In genomic region chr2:117938283-117939049, GRCm38 (mm10) we compare ENCODE assay signal across 14 mouse cellular contexts.
DNase-seq lines count a peak whose midpoint lies in the region; ATAC-seq and TF ChIP-seq lines count a peak whose summit lies in the region.
"Had no signal": no experiment of that assay in that cellular context is flagged by ENCODE, and none has a peak within 500 bp of the region (broad histone marks: within the 10 kb centered on the region; RNA-seq: fewer than 3 reads in every experiment).

No protein-coding gene starts in this region.

- no peak for ATAC-seq in forebrain, postnatal 0 days
- ATAC-seq in midbrain, embryonic 11.5 days (ENCODE audit: low FRiP score) = peak; percentile 87
- ATAC-seq in midbrain, embryonic 16.5 days = no peak
- ATAC-seq in limb, embryonic 12.5 days (ENCODE audit: insufficient number of reproducible peaks, insufficient read depth, low FRiP score, low TSS enrichment, low read depth) = no peak; the same call in 1 of the 2 replicates
- no peak for ATAC-seq in stomach, embryonic 15.5 days (ENCODE audit: insufficient read depth, low FRiP score, low read depth)

- H3K36me3 ChIP-seq in forebrain, embryonic 10.5 days (replicated peaks) = no peaks in the 10 kb centered on the region
- no peaks in the 10 kb centered on the region for H3K36me3 ChIP-seq in forebrain, postnatal 0 days (ENCODE audit: insufficient read depth)
- H3K36me3 ChIP-seq in midbrain, embryonic 11.5 days (ENCODE audit: control insufficient read depth, insufficient read depth, low read length) = no peaks in the 10 kb centered on the region
- H3K36me3 ChIP-seq in midbrain, embryonic 16.5 days (ENCODE audit: control insufficient read depth, insufficient read depth, low read length) = no peaks in the 10 kb centered on the region
- H3K36me3 ChIP-seq in limb, embryonic 12.5 days = no peaks in the 10 kb centered on the region
- no peaks in the 10 kb centered on the region for H3K36me3 ChIP-seq in stomach, embryonic 15.5 days
- H3K36me3 ChIP-seq: hindbrain, embryonic 15.5 days; kidney, embryonic 15.5 days; liver, embryonic 13.5 days had no signal

- TF ChIP-seq CTCF in forebrain, postnatal 0 days (IDR thresholded peaks at IDR 0.05; ENCODE audit: low read depth) = no peak

- H3K9ac ChIP-seq in forebrain, postnatal 0 days = no peak overlapping the region
- no peak overlapping the region for H3K9ac ChIP-seq in midbrain, embryonic 11.5 days (ENCODE audit: low read length)
- no peak overlapping the region for H3K9ac ChIP-seq in midbrain, embryonic 16.5 days (ENCODE audit: low read depth, low read length)
- no peak overlapping the region for H3K9ac ChIP-seq in limb, embryonic 12.5 days (replicated peaks)
- no peak overlapping the region for H3K9ac ChIP-seq in stomach, embryonic 15.5 days
- H3K9ac ChIP-seq: hindbrain, embryonic 15.5 days; kidney, embryonic 15.5 days; liver, embryonic 13.5 days had no signal

- intact Hi-C loops in heart, postnatal 36 days (cut with DNase I) = no loop called here
- intact Hi-C loops in left cerebral cortex, postnatal 14 days (cut with DNase I) = no loop called here

- H3K27me3 ChIP-seq in forebrain, embryonic 10.5 days (ENCODE audit: poor library complexity, severe bottlenecking) = no peaks in the 10 kb centered on the region
- no peaks in the 10 kb centered on the region for H3K27me3 ChIP-seq in forebrain, postnatal 0 days (ENCODE audit: insufficient read depth, low read length)
- no peaks in the 10 kb centered on the region for H3K27me3 ChIP-seq in midbrain, embryonic 11.5 days (ENCODE audit: control insufficient read depth, insufficient read depth, low read length)
- no peaks in the 10 kb centered on the region for H3K27me3 ChIP-seq in midbrain, embryonic 16.5 days (ENCODE audit: control insufficient read depth, insufficient read depth, low read depth, low read length)
- no peaks in the 10 kb centered on the region for H3K27me3 ChIP-seq in limb, embryonic 12.5 days
- H3K27me3 ChIP-seq in stomach, embryonic 15.5 days (replicated peaks) = no peaks in the 10 kb centered on the region
- H3K27me3 ChIP-seq: kidney, embryonic 15.5 days; liver, embryonic 13.5 days had no signal

- WGBS in forebrain, embryonic 10.5 days = 40% methylated on average over 12 of the region's 12 CpGs
- WGBS in forebrain, postnatal 0 days = 24% methylated on average over 12 of the region's 12 CpGs
- WGBS in midbrain, embryonic 11.5 days = 26% methylated on average over 12 of the region's 12 CpGs
- WGBS in midbrain, embryonic 16.5 days = 16% methylated on average over 12 of the region's 12 CpGs
- 51% methylated on average over 12 of the region's 12 CpGs for WGBS in limb, embryonic 12.5 days
- WGBS in stomach, embryonic 15.5 days = 56% methylated on average over 12 of the region's 12 CpGs

- peaks cover 12% of the 10 kb centered on the region for H3K4me1 ChIP-seq in forebrain, embryonic 10.5 days
- no peaks in the 10 kb centered on the region for H3K4me1 ChIP-seq in forebrain, postnatal 0 days (ENCODE audit: insufficient read depth)
- peaks cover 8% of the 10 kb centered on the region for H3K4me1 ChIP-seq in midbrain, embryonic 11.5 days (ENCODE audit: control insufficient read depth, insufficient read depth, low read length)
- H3K4me1 ChIP-seq in midbrain, embryonic 16.5 days (ENCODE audit: control insufficient read depth, insufficient read depth, low read length) = no peaks in the 10 kb centered on the region
- H3K4me1 ChIP-seq in limb, embryonic 12.5 days (replicated peaks) = peaks cover 14% of the 10 kb centered on the region
- H3K4me1 ChIP-seq in stomach, embryonic 15.5 days = no peaks in the 10 kb centered on the region
- H3K4me1 ChIP-seq: hindbrain, embryonic 15.5 days; kidney, embryonic 15.5 days; liver, embryonic 13.5 days had no signal

- no peak overlapping the region for H3K4me2 ChIP-seq in forebrain, postnatal 0 days (ENCODE audit: low read depth)
- no peak overlapping the region for H3K4me2 ChIP-seq in midbrain, embryonic 11.5 days
- no peak overlapping the region for H3K4me2 ChIP-seq in midbrain, embryonic 16.5 days (ENCODE audit: low read length)
- no peak overlapping the region for H3K4me2 ChIP-seq in limb, embryonic 12.5 days
- H3K4me2 ChIP-seq in stomach, embryonic 15.5 days = no peak overlapping the region
- H3K4me2 ChIP-seq: hindbrain, embryonic 15.5 days; kidney, embryonic 15.5 days; liver, embryonic 13.5 days had no signal

- no peaks in the 10 kb centered on the region for H3K9me3 ChIP-seq in forebrain, embryonic 10.5 days
- no peaks in the 10 kb centered on the region for H3K9me3 ChIP-seq in forebrain, postnatal 0 days (ENCODE audit: low read length)
- no peaks in the 10 kb centered on the region for H3K9me3 ChIP-seq in midbrain, embryonic 11.5 days (ENCODE audit: control insufficient read depth, low read length)
- H3K9me3 ChIP-seq in midbrain, embryonic 16.5 days (replicated peaks; ENCODE audit: control insufficient read depth, low read length, poor library complexity, severe bottlenecking) = no peaks in the 10 kb centered on the region
- no peaks in the 10 kb centered on the region for H3K9me3 ChIP-seq in limb, embryonic 12.5 days
- no peaks in the 10 kb centered on the region for H3K9me3 ChIP-seq in stomach, embryonic 15.5 days
- H3K9me3 ChIP-seq: hindbrain, embryonic 15.5 days; kidney, embryonic 15.5 days; liver, embryonic 13.5 days had no signal

- H3K4me3 ChIP-seq in forebrain, embryonic 10.5 days = no peak overlapping the region
- H3K4me3 ChIP-seq in forebrain, postnatal 0 days (ENCODE audit: low read depth, low read length) = no peak overlapping the region
- H3K4me3 ChIP-seq in midbrain, embryonic 11.5 days (ENCODE audit: low read depth, low read length) = no peak overlapping the region
- no peak overlapping the region for H3K4me3 ChIP-seq in midbrain, embryonic 16.5 days (ENCODE audit: low read depth, low read length)
- H3K4me3 ChIP-seq in limb, embryonic 12.5 days (replicated peaks) = no peak overlapping the region
- no peak overlapping the region for H3K4me3 ChIP-seq in stomach, embryonic 15.5 days (replicated peaks)
- H3K4me3 ChIP-seq: hindbrain, embryonic 15.5 days; kidney, embryonic 15.5 days; liver, embryonic 13.5 days had no signal

- peak; percentile 21 for DNase-seq in forebrain, embryonic 10.5 days (ENCODE audit: extremely low spot score, low spot score)
- no peak for DNase-seq in forebrain, postnatal 0 days
- DNase-seq in midbrain, embryonic 11.5 days (ENCODE audit: low spot score, missing footprints) = peak; percentile 89
- DNase-seq in heart, postnatal 36 days = no peak
- DNase-seq in left cerebral cortex, postnatal 14 days (ENCODE audit: low spot score in 2 of 2) = no peak
- DNase-seq: adrenal gland, postnatal 14 days; gastrocnemius, postnatal 10 days; layer of hippocampus, postnatal 36 days; liver, embryonic 13.5 days had no signal

- peak overlapping the region; percentile 70 for H3K27ac ChIP-seq in forebrain, embryonic 10.5 days
- H3K27ac ChIP-seq in forebrain, postnatal 0 days (ENCODE audit: low read depth, low read length) = no peak overlapping the region
- H3K27ac ChIP-seq in midbrain, embryonic 11.5 days (ENCODE audit: low read depth, low read length) = peak overlapping the region; percentile 31
- H3K27ac ChIP-seq in midbrain, embryonic 16.5 days (ENCODE audit: low read length) = no peak overlapping the region
- H3K27ac ChIP-seq in limb, embryonic 12.5 days = peak overlapping the region; percentile 77; the same call in 1 of the 2 replicates
- H3K27ac ChIP-seq in stomach, embryonic 15.5 days = peak overlapping the region; percentile 53; the same call in 1 of the 2 replicates
- H3K27ac ChIP-seq: hindbrain, embryonic 15.5 days; kidney, embryonic 15.5 days; liver, embryonic 13.5 days had no signal

Comparison
In these comparisons a context has a peak if more than half of its experiments do, and no peak if none do; other contexts are left out.
1. DNase-seq: peak in forebrain, embryonic 10.5 days (single experiment) and midbrain, embryonic 11.5 days (single experiment); none in forebrain, postnatal 0 days (single experiment), heart, postnatal 36 days (0 of 2) and left cerebral cortex, postnatal 14 days (0 of 2).
2. H3K27ac ChIP-seq: peak in forebrain, embryonic 10.5 days (single experiment), midbrain, embryonic 11.5 days (single experiment), limb, embryonic 12.5 days (single experiment) and stomach, embryonic 15.5 days (single experiment); none in forebrain, postnatal 0 days (single experiment) and midbrain, embryonic 16.5 days (single experiment).